Mouse (Mus musculus) yolk sac, embryonic 10.5 days (tissue): Measurements from ENCODE around the gene Olfr609.
"Not testable (repeated sequence)": the region's sequence is repeated elsewhere in the genome, so short reads cannot be mapped to it uniquely, and the experiment has no call there.

Experiments
- DNase-seq: peaks from one replicate; pipeline ENCODE4 v3.0.0-alpha.2; 2017; ENCODE audit warnings: low spot score

Gene Olfr609

DNA sequence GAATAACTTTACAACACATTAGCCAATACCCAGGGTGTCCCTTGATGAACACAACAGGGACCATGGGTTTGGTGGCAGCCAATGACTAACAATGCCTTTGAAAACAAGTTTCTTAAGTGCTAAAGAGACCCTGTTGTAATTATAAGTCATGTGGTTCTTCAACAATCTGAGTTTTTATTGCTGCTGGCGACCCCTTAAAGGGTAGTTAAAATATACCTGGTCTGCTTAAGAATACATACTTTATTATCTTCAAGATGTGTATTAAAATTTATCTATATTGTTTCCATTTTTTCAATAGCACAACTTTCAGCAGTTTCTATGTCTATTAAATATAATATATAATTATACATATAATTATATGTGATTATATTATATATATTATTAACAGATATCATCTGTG lies at the start of gene Olfr609:
Gene Olfr609 (minus strand): TSS at position 101 of the 400 bp plus-strand sequence.
- no peak for DNase-seq

DNA sequence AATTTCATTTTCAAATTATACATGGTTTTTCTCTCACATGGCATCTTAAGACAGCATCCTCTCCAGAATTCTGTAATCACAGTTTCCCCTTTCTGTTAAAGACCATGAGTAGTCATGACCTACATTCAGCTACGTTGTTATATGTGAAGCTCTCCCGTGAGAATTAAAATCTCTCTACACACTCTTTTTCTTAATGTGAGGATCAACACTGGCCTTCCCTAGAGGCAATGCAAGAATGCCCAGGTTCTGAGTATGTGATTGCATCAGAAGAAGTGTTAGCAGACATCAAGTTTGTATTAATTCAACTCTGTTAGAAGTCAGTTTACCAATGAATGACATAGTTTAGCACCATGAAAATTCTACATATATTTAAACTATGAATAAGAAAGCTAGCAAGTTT lies 44.8 kb upstream of the Olfr609 start, which contains the start of gene Olfr612:
Gene Olfr612 (minus strand): TSS at position 101 of the 400 bp plus-strand sequence.
- not testable (repeated sequence) for DNase-seq

DNA sequence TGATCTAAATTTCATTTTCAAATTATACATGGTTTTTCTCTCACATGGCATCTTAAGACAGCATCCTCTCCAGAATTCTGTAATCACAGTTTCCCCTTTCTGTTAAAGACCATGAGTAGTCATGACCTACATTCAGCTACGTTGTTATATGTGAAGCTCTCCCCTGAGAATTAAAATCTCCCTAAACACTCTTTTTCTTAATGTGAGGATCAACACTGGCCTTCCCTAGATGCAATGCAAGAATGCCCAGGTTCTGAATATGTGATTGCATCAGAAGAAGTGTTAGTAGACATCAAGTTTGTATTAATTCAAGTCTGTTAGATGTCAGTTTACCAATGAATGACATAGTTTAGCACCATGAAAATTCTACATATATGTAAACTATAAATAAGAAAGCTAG lies 22.9 kb upstream of the Olfr609 start, which contains the start of gene Olfr611:
Gene Olfr611 (minus strand): TSS at position 101 of the 400 bp plus-strand sequence.
- not testable (repeated sequence) for DNase-seq

DNA sequence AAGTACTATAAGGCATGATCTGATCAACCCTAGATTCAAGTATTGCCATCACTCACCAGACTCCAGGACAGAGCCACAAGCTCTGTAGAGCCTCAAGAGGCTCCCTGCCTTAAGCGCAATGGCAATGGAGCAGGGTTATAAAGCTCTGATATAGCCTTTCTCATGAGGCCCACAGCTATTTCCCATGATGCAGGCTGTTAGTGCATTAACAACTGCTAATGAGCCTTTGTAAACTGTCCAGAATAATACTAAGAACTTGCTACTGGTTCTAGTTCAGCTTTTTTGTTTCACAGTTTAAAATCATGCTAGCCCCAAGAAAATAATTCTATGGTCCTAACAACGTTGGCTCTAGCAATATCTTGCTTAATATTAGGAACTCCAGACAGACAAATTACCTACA lies 14.2 kb upstream of the Olfr609 start, which contains the start of gene Olfr610:
Gene Olfr610 (minus strand): TSS at position 101 of the 400 bp plus-strand sequence.
- no peak for DNase-seq

DNA sequence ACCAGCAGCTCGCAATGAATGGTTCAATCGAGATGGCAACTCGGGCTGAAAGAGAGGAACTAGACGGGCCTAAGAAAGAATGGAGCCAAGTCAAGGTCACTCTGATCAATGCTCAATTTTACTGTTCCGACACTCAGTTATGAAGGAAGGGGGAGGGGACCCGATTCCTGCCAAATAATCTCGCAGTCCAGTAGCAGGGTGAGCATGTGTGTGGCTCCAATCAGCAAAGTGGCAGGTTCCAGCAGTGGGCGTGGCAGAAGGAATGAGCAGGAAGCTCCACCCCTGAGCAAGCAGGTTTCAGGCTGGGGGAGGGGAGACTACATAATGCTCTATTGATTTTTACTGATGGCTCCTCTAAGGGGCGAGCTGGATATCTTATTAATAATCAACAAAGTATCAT lies 20.8 kb downstream of the Olfr609 start:
- DNase-seq = not testable (repeated sequence)

DNA sequence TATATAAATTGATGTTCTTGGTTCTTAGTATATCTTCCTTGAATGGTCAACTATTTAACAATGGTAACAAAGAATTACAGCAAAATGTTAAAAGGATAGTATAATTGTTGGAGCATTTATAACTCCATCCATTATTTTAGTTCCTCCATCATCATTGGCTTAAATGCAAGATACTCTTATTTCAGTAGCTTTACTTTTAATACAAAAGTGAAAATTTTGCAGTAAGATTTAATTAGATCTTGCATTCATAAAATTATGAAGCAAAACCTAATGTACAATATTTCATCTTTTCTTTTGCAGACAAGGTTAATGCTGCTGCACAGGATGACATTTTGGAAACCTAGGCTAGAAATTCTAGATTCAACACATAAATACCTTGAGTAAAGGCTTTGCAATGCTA lies 28.3 kb downstream of the Olfr609 start, which contains the start of gene Olfr608:
Gene Olfr608 (plus strand): TSS at position 301 of the 400 bp plus-strand sequence.
- DNase-seq = no peak

DNA sequence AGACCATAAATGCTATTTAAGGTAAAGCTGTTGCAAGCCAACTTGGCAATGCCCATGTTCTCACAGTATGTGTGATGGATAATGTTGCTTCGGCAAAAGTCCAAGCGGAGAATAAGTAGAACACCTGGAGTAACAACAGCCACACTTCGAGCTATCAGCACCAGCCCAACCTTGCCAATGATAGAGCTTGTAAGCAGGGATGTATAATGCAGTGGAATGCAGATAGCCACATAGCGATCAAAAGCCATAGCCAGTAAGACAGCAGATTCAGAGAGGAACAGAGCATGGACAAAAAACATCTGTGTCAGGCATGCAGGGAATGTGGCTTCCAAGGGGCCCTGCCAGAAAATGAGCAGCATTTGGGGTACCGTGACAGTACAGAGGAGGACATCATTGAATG lies 37.3 kb downstream of the Olfr609 start:
- no peak for DNase-seq

DNA sequence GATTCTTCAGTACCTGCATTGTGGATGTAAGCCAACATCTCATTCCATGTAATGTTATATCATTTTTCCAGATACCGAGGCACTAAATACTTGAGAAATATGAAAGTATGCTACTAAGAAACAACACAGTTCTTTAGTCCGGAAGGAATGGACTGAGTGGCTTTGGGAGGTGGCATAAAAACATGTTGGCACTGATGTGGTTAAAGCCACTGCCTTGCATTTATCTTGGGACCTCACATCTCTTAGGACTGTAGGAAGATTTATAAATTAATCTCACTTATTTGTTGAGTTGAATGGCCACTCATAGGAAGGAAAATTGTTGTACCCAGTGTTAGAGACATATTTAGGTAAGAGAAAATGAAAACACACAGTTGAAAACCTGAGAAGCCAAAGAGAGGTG lies 49.1 kb downstream of the Olfr609 start, which contains the start of gene Olfr606:
Gene Olfr606 (plus strand): TSS at position 301 of the 400 bp plus-strand sequence.
- DNase-seq = no peak

DNA sequence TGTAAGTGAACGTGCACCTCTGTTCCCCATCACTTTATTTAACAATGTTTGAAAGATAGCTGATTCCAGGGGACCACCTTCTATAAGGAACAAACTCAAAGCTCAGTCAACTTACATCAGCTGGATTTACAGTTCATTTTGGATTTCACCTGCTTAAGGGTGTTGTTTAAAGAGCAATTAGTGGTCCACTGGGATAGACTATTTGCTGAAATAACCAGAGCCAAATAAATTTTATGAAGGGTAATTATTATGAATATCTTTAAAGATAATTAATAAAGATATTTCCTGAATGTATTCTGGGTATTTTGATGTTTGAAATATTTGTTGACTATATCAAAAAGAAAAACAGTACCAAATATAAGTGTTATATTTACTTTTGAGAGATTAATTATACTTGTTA lies 52.5 kb downstream of the Olfr609 start, which contains the start of gene Olfr605:
Gene Olfr605 (minus strand): TSS at position 101 of the 400 bp plus-strand sequence.
- DNase-seq = no peak
